Mouse (Mus musculus): ENCODE results near the gene Tcf25. TPM values are rescaled to one million over a fixed set of nuclear protein-coding genes. Genes with fewer than 3 reads are reported as not detected.
A peak's percentile ranks its signal among the peaks of the same experiment; 100 is the strongest.

Tcf25 gene
- polyA plus RNA-seq, 1 experiment = 128 TPM

GRCm38 (mm10) chr8:123332262-123333090 lies 41.1 kb upstream of the Tcf25 start, which contains the start of gene Spire2:
Spire2 (plus strand) TSS chr8:123332713.
- 1% methylated on average over 80 of the region's 85 CpGs for WGBS
- H3K36me3 ChIP-seq (ENCODE audit: control insufficient read depth, insufficient read depth, low read length) = no peaks in the 10 kb centered on the region
- H3K27me3 ChIP-seq (ENCODE audit: control insufficient read depth, insufficient read depth, low read length) = 0 out of 2 replicates have a peak, but pooled peaks cover 4% of the 10 kb centered on the region
- peak within 1 kb of the TSS; percentile 89 for H3K4me3 ChIP-seq (ENCODE audit: low read depth, low read length)
- peak within 1 kb of the TSS; percentile 94 for H3K27ac ChIP-seq (ENCODE audit: insufficient read depth, low read depth, low read length)
- TF ChIP-seq POLR2A (IDR thresholded peaks at IDR 0.05; ENCODE audit: low read depth, low read length) (0 out of 2 replicates have a peak, but pooled peaks have one; percentile 12), CTCF (IDR thresholded peaks at IDR 0.05; ENCODE audit: extremely low read depth, insufficient read length, insufficient replicate concordance, low read depth, low read length) (no peak)
- peaks cover 30% of the 10 kb centered on the region; the same call in 1 of the 2 replicates for H3K4me1 ChIP-seq (ENCODE audit: control insufficient read depth, insufficient read depth, insufficient read length, low read length)

DNA sequence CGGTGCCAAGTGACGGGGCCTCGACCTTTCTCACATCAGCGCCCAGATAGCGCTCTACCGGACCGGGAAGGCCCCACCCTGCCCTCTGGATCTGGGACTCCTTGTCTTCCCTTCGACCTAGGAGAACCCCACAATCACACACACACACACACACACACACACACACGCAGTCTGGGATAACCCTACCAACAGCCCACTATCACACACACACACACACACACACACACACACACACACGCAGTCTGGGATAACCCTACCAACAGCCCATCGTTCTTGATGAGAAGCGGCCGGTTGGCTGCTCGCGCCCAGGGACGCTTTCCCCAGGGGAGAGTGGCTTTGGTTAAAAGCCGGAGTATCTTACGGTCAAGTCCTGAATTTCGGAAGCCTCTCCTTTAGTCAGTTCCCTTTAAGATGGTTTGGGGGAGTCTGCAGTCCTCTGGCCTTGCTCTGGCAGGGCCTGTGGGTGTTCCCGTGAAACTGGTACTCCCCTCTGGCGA lies 40.4 kb upstream of the Tcf25 start:
- TF ChIP-seq POLR2A (IDR thresholded peaks at IDR 0.05; ENCODE audit: low read depth, low read length) (no peak), CTCF (IDR thresholded peaks at IDR 0.05; ENCODE audit: extremely low read depth, insufficient read length, insufficient replicate concordance, low read depth, low read length) (no peak)
- 5% methylated on average over 15 of the region's 21 CpGs for WGBS
- 0 out of 2 replicates have a peak, but pooled peaks cover 4% of the 10 kb centered on the region for H3K27me3 ChIP-seq (ENCODE audit: control insufficient read depth, insufficient read depth, low read length)
- H3K36me3 ChIP-seq (ENCODE audit: control insufficient read depth, insufficient read depth, low read length) = no peaks in the 10 kb centered on the region
- H3K27ac ChIP-seq (ENCODE audit: insufficient read depth, low read depth, low read length) = peak overlapping the region; percentile 94
- H3K4me3 ChIP-seq (ENCODE audit: low read depth, low read length) = peak overlapping the region; percentile 89
- peaks cover 31% of the 10 kb centered on the region for H3K4me1 ChIP-seq (ENCODE audit: control insufficient read depth, insufficient read depth, insufficient read length, low read length)

DNA sequence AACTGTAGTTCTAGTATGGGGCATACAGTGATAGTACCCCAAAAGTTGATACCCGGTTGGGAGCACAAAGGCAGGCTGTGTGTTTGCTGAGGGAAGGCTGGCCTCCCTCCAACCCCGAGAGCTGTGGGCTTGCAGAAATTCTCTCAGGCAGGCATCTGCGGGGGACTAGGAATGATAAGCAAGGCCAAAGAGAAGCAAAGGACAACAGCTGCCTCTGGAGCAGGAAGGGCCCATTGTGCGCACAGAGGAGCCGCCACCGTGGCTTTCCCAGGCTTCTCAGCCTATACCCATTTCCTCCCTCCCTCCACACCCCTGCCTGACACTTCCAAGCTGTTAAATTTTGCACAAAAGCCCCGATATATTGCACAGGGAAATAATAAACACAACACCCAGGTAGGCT lies 39.7 kb upstream of the Tcf25 start:
- H3K27me3 ChIP-seq (ENCODE audit: control insufficient read depth, insufficient read depth, low read length) = 0 out of 2 replicates have a peak, but pooled peaks cover 4% of the 10 kb centered on the region
- H3K4me1 ChIP-seq (ENCODE audit: control insufficient read depth, insufficient read depth, insufficient read length, low read length) = peaks cover 37% of the 10 kb centered on the region
- H3K27ac ChIP-seq (ENCODE audit: insufficient read depth, low read depth, low read length) = peak overlapping the region; percentile 94
- whole genome bisulfite sequencing = 7% methylated on average over 7 of the region's 7 CpGs
- no peaks in the 10 kb centered on the region for H3K36me3 ChIP-seq (ENCODE audit: control insufficient read depth, insufficient read depth, low read length)
- TF ChIP-seq CTCF (IDR thresholded peaks at IDR 0.05; ENCODE audit: extremely low read depth, insufficient read length, insufficient replicate concordance, low read depth, low read length) = no peak
- no peak for TF ChIP-seq POLR2A (IDR thresholded peaks at IDR 0.05; ENCODE audit: low read depth, low read length)
- H3K4me3 ChIP-seq (ENCODE audit: low read depth, low read length) = peak overlapping the region; percentile 56

- Histone ChIP-seq H3K27ac (ENCODE audit: insufficient read depth, low read depth, low read length) (peak overlapping the region; percentile 94), H3K27me3 (ENCODE audit: control insufficient read depth, insufficient read depth, low read length) (0 out of 2 replicates have a peak, but pooled peaks cover 4% of the 10 kb centered on the region), H3K36me3 (ENCODE audit: control insufficient read depth, insufficient read depth, low read length) (no peaks in the 10 kb centered on the region), H3K4me3 (ENCODE audit: low read depth, low read length) (peak overlapping the region; percentile 56), H3K4me1 (ENCODE audit: control insufficient read depth, insufficient read depth, insufficient read length, low read length) (peaks cover 37% of the 10 kb centered on the region)
- 4% methylated on average over 1 of the region's 1 CpGs for WGBS
- TF ChIP-seq CTCF (IDR thresholded peaks at IDR 0.05; ENCODE audit: extremely low read depth, insufficient read length, insufficient replicate concordance, low read depth, low read length) (no peak), POLR2A (IDR thresholded peaks at IDR 0.05; ENCODE audit: low read depth, low read length) (no peak)
These were observed 39.1 kb upstream of the Tcf25 start for GRCm38 (mm10) chr8:123334467-123334866.

DNA sequence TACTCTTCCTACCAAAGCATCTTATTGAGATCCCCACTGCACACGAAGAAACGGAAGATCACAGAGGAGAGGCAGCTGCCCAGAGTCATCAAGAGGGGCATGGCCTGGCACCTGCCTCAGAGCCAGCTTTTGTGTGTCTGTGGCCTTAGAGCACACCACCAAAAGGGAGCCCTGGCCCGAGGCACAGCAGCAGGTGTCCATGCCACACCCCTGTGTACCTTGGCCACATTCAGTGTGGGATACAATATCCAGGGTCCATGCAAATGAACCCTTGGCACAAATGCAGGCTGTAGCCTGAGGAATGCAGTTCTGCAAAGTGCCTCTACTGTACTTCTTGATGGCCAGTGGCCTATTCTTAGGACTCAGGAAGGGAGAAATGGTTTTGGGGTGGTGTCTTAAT lies 36.1 kb upstream of the Tcf25 start:
- WGBS = 21% methylated on average over 3 of the region's 3 CpGs
- Histone ChIP-seq H3K27ac (ENCODE audit: insufficient read depth, low read depth, low read length) (peak overlapping the region; percentile 82), H3K27me3 (ENCODE audit: control insufficient read depth, insufficient read depth, low read length) (0 out of 2 replicates have a peak, but pooled peaks cover 1% of the 10 kb centered on the region), H3K4me3 (ENCODE audit: low read depth, low read length) (no peak overlapping the region), H3K4me1 (ENCODE audit: control insufficient read depth, insufficient read depth, insufficient read length, low read length) (peaks cover 33% of the 10 kb centered on the region), H3K36me3 (ENCODE audit: control insufficient read depth, insufficient read depth, low read length) (no peaks in the 10 kb centered on the region)
- no peak for TF ChIP-seq POLR2A (IDR thresholded peaks at IDR 0.05; ENCODE audit: low read depth, low read length)
- TF ChIP-seq CTCF (IDR thresholded peaks at IDR 0.05; ENCODE audit: extremely low read depth, insufficient read length, insufficient replicate concordance, low read depth, low read length) = no peak

GRCm38 (mm10) chr8:123340071-123340470 lies 33.5 kb upstream of the Tcf25 start:
- TF ChIP-seq CTCF (IDR thresholded peaks at IDR 0.05; ENCODE audit: extremely low read depth, insufficient read length, insufficient replicate concordance, low read depth, low read length) (peak; percentile 34; the same call in 1 of the 2 replicates), POLR2A (IDR thresholded peaks at IDR 0.05; ENCODE audit: low read depth, low read length) (no peak)
- H3K36me3 ChIP-seq (ENCODE audit: control insufficient read depth, insufficient read depth, low read length) = no peaks in the 10 kb centered on the region
- H3K27me3 ChIP-seq (ENCODE audit: control insufficient read depth, insufficient read depth, low read length) = no peaks in the 10 kb centered on the region
- H3K27ac ChIP-seq (ENCODE audit: insufficient read depth, low read depth, low read length) = no peak overlapping the region
- peaks cover 36% of the 10 kb centered on the region for H3K4me1 ChIP-seq (ENCODE audit: control insufficient read depth, insufficient read depth, insufficient read length, low read length)
- no peak overlapping the region for H3K4me3 ChIP-seq (ENCODE audit: low read depth, low read length)
- 97% methylated on average over 4 of the region's 4 CpGs for WGBS

Data from small intestine, adult 2 months (tissue).